Mouse (Mus musculus) neural tube, embryonic 10.5 days (tissue): Measurements from ENCODE around the gene Cntnap2.

Experiments used
- DNase-seq: peaks from one replicate; pipeline ENCODE4 v3.0.0-alpha.2; 2017; ENCODE audit warnings: low spot score; ENCODE audit errors: extremely low spot score

The Cntnap2 gene

GRCm38 (mm10) chr6:46961022-46961686, 1902.0 kb downstream of the Cntnap2 start:
- peak; percentile 78 for DNase-seq

- DNase-seq: no peak
These were observed 1904.1 kb downstream of the Cntnap2 start for GRCm38 (mm10) chr6:46963261-46963660.

DNA sequence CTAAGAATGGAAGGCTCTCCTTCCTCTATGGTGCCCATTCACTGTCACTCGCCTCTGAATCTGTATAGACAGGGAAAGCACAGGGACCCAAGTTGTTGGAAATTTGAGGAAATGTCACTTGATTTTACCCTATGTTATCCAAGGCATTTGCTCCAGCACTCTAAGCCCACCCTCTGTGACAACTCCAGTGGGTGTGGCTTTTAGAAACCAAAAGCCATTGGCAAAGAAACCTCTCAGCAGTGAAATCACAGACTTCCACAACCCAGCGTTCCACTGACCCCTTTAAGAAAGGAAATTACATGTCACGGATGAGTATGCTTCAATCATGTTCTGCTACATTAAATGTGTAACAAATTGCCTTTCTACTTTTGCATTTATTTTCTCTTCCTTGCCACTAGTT, 1904.5 kb downstream of the Cntnap2 start:
- no peak for DNase-seq

- no peak for DNase-seq
These were observed 1913.5 kb downstream of the Cntnap2 start for GRCm38 (mm10) chr6:46972640-46973039.

GRCm38 (mm10) chr6:46996010-46996602, 1936.9 kb downstream of the Cntnap2 start:
- no peak for DNase-seq

- DNase-seq: no peak
These were observed 1945.3 kb downstream of the Cntnap2 start for GRCm38 (mm10) chr6:47004430-47004829.

DNA sequence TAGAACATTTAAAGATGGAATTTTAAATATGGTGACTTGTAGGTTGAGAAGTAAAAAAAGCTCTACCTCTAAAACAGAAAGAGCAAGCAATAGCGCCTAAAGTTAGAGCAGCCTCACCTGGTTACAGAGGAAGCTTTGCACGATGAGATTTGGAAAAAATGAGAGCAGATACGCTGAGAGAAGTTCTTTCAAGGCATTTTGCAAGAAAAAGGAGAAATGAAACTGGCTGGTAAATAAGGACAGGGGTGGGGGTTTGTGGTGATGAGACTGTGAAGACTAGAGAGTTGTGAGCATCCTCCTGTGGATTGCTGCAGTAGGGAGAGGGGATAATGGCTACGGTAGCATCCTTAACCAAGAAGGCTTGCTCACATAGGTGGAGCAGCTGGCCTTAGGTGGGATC, 1953.8 kb downstream of the Cntnap2 start:
- no peak for DNase-seq

DNA sequence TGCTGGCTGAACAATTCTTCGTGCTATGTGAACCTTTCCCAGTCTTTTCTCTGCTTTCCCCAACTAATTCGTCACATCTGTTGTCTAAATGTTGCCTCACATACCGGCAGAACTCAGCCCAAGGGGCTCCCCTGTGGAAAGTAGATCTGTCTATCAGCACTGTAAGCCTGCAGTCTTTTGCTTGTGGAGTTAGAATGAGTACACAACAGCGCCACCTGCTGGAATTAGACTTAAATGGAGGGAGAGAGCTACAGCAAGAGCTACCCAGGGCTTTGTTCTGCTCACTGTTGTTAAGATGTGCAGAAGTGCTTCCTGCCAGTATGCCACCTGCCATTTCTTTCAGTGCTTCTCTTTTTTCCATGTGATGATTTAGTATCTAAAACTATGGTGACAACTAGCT, 1954.4 kb downstream of the Cntnap2 start:
- peak; percentile 82 for DNase-seq

- DNase-seq: no peak
These were observed 1955.9 kb downstream of the Cntnap2 start for GRCm38 (mm10) chr6:47014886-47015586.

- DNase-seq: no peak
These were observed 1967.0 kb downstream of the Cntnap2 start for GRCm38 (mm10) chr6:47026064-47026686.

DNA sequence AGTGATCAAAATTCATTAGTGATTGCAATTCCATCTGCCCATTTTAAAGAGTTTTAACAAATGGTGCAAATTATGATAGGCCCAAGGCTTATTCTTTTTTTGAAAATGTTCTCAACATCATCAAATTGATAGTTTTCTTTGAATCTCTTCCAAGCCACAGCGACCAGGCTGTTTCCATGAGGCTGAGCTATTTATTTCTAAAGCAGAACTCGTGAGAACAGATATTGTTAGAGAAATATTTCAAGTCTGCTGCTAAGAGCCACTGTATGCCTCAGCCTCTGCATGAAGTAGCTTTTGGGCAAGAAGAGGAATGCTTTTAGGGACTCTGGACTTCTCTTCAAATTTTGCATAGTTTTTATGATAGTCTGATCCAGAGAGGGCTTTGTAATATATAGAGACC, 1972.2 kb downstream of the Cntnap2 start:
- no peak for DNase-seq

GRCm38 (mm10) chr6:47042602-47043001, 1983.4 kb downstream of the Cntnap2 start:
- DNase-seq: no peak

GRCm38 (mm10) chr6:47043586-47043985, 1984.4 kb downstream of the Cntnap2 start:
- DNase-seq: no peak

GRCm38 (mm10) chr6:47044385-47045200, 1985.4 kb downstream of the Cntnap2 start:
- peak; percentile 48 for DNase-seq

DNA sequence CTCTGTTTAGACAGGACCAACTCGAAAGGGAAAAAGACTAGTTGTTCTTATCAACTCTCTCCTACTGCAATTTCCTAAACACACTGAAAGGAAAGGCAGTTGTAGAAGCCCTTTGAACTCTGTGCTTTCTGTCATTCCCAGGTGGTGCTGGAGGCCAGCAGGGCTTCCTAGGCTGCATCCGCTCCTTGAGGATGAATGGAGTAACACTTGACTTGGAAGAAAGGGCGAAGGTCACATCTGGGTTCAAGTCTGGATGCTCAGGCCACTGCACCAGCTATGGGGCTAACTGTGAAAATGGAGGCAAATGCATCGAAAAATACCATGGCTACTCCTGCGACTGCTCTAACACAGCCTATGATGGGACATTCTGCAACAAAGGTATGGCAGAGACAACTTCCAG, 1989.9 kb downstream of the Cntnap2 start:
- DNase-seq: peak; percentile 16

DNA sequence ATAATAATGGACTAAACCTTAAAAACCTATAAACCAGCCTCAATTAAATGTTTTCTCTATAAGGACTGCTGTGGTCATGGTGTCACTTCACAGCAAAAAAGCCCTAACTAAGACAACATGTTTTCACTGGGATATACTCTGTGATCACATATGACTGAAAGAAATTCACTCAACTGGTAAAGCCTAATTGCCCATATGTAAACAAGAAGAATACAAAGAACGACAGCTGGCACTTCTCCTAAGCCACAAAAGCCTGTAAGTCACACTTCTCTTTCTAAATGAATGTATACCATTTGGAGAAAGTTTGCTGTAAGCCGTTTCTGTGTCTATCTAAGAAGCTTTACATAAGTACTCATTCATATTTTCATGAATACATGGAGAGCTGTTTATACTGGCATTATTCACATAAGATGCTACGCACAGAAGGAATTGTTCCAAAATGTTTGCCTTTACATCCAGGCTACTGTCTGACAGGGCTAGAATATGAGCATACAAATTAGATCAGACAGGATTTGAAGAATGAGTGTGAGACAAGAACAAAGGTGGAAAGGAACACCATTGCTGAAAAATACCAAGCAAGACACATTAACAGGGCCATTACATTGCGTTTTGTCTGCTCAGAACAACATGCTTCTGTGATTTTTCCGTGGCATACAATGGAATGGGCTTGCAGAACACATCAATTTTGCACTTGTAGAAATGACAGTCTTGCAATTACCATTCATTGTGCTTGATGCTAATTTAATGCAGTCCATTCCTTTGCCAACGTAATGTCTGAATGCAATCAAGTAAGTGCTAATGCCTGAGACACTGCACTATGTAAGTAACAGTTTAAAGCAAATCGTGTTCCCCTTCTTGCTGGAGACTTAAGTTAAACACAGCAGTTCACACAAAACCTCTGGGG, 1991.4 kb downstream of the Cntnap2 start:
- no peak for DNase-seq

- no peak for DNase-seq
These were observed 2002.2 kb downstream of the Cntnap2 start for GRCm38 (mm10) chr6:47061341-47061740.

GRCm38 (mm10) chr6:47089998-47090397, 2030.8 kb downstream of the Cntnap2 start:
- DNase-seq: no peak

- no peak for DNase-seq
These were observed 2045.8 kb downstream of the Cntnap2 start for GRCm38 (mm10) chr6:47104951-47105350.

DNA sequence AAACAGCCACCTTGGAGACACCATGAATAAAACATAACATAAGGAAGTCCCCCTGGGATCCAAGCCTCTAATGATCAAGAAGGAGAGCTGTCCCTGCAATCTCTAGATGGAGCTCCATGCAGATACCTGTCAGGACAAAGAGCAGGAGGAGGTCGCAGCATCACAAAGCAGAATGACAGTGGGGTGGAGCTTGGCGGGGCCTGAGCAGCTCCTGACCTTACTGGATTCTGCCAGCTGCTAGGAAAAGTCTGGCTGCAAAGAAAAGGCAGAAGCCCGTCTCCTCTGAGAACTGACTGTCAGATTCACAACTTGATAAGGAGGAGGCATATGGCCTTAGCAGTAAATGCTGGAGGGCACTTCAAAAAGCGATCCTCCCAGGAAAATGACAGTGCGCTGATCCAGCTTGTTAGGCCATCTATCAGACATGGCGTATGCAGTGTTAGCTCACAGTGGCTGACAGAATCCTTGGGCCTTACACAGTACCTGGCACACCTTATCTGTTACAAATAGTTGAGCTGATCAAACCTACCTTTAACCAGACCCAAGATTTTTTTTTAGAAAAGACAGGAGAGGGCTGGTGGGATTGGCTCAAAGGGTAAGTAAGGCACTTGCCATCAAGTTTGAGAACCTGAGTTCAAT, 2050.5 kb downstream of the Cntnap2 start:
- no peak for DNase-seq
